Mouse (Mus musculus): ENCODE measurements around the gene Crebrf. TPM values are rescaled to one million over a fixed set of nuclear protein-coding genes. Genes with fewer than 3 reads are reported as not detected.
A peak's percentile ranks its signal among the peaks of the same experiment; 100 is the strongest.

Crebrf gene
- total and polyA plus RNA-seq, 3 experiments, result 5.8 to 8.1 (median 6.8) TPM

GRCm38 (mm10) chr17:26790269-26791214 lies 75.1 kb downstream of the Crebrf start (continued):
- no peak for TF ChIP-seq ELF1 (IDR thresholded peaks at IDR 0.05; ENCODE audit: low read depth, low read length)
- no peak for TF ChIP-seq TBP (conservative IDR thresholded peaks at IDR 0.05; ENCODE audit: low read depth, low read length)
- no peak; the same call in 1 of the 2 replicates for TF ChIP-seq MAX (IDR thresholded peaks at IDR 0.05; ENCODE audit: low read length)
- TF ChIP-seq ZMIZ1 (IDR thresholded peaks at IDR 0.05; ENCODE audit: low read depth, low read length), result peak; percentile 11; the same call in 1 of the 2 replicates
- no peak for TF ChIP-seq ZKSCAN1 (IDR thresholded peaks at IDR 0.05; ENCODE audit: borderline replicate concordance, low read depth, low read length)
- peak; percentile 37; the same call in 1 of the 2 replicates for TF ChIP-seq MYC (IDR thresholded peaks at IDR 0.05; ENCODE audit: low read depth, low read length)

GRCm38 (mm10) chr17:26791580-26791979 lies 76.1 kb downstream of the Crebrf start:
- no peak for TF ChIP-seq USF1 (IDR thresholded peaks at IDR 0.05; ENCODE audit: low read depth, low read length)
- TF ChIP-seq SMC3 (IDR thresholded peaks at IDR 0.05; ENCODE audit: low read depth, low read length), result no peak
- no peak for TF ChIP-seq CHD2 (IDR thresholded peaks at IDR 0.05; ENCODE audit: low read length)
- no peak for TF ChIP-seq UBTF (IDR thresholded peaks at IDR 0.05; ENCODE audit: low read depth, low read length)
- no peak for TF ChIP-seq MAFK (IDR thresholded peaks at IDR 0.05; ENCODE audit: insufficient replicate concordance, low read length)
- TF ChIP-seq MEF2A (IDR thresholded peaks at IDR 0.05; ENCODE audit: borderline replicate concordance, low read depth, low read length), result no peak
- no peak for TF ChIP-seq BHLHE40 (IDR thresholded peaks at IDR 0.05; ENCODE audit: low read depth, low read length)
- no peak for TF ChIP-seq EP300 (IDR thresholded peaks at IDR 0.05; ENCODE audit: low read length)
- no peak for TF ChIP-seq MYC (IDR thresholded peaks at IDR 0.05; ENCODE audit: low read depth, low read length)
- TF ChIP-seq TCF12 (IDR thresholded peaks at IDR 0.05; ENCODE audit: low read depth, low read length), result no peak
- no peak for TF ChIP-seq ELF1 (IDR thresholded peaks at IDR 0.05; ENCODE audit: low read depth, low read length)
- TF ChIP-seq NRF1 (IDR thresholded peaks at IDR 0.05; ENCODE audit: low read depth, low read length), result no peak
- TF ChIP-seq ETS1 (conservative IDR thresholded peaks at IDR 0.05; ENCODE audit: low read depth, low read length), result no peak
- TF ChIP-seq JUND (conservative IDR thresholded peaks at IDR 0.05; ENCODE audit: low read depth, low read length), result no peak
- no peak for TF ChIP-seq TBP (conservative IDR thresholded peaks at IDR 0.05; ENCODE audit: low read depth, low read length)
- no peak for TF ChIP-seq USF2 (conservative IDR thresholded peaks at IDR 0.05; ENCODE audit: low read depth, low read length)
- TF ChIP-seq CHD1 (IDR thresholded peaks at IDR 0.05; ENCODE audit: low read depth, low read length), result no peak
- TF ChIP-seq CTCF (conservative IDR thresholded peaks at IDR 0.05 in 1 of 2, IDR thresholded peaks at IDR 0.05 in 1 of 2; ENCODE audit: low read depth in 2 of 2, low read length in 2 of 2), result no peak
- no peak for TF ChIP-seq HCFC1 (IDR thresholded peaks at IDR 0.05; ENCODE audit: low read depth, low read length)
- Histone ChIP-seq H3K79me2 (replicated peaks; ENCODE audit: control insufficient read depth, extremely low read depth, insufficient read depth, poor library complexity, severe bottlenecking) (no peaks in the 10 kb centered on the region), H3K27ac (ENCODE audit: insufficient read depth, low read depth) (peak overlapping the region; percentile 99), H3K4me2 (ENCODE audit: insufficient read depth, low read depth, poor library complexity, severe bottlenecking) (peak overlapping the region; percentile 69; the same call in 1 of the 2 replicates), H3K27me3 (replicated peaks) (no peaks in the 10 kb centered on the region), H3K4me3 (replicated peaks in 1 of 3; ENCODE audit: low read depth in 2 of 3, low read length in 2 of 3, poor library complexity in 1 of 3) (no peak overlapping the region), H3K4me1 (ENCODE audit: control insufficient read depth in 1 of 2, insufficient read depth in 2 of 2) (peaks cover 46 to 77% of the 10 kb centered on the region in 2 experiments), H3K9me3 (replicated peaks; ENCODE audit: low read length) (no peaks in the 10 kb centered on the region), H3K36me3 (replicated peaks in 1 of 2; ENCODE audit: control insufficient read depth in 1 of 2, insufficient read depth in 1 of 2, low read length in 1 of 2) (peaks cover 31 to 42% of the 10 kb centered on the region in 2 experiments), H3K9ac (ENCODE audit: insufficient read depth, low read depth) (no peak overlapping the region)
- in situ Hi-C loops (cut with MboI; ENCODE audit: low pct_ligation_motif_present, low pct_unique_long_range_greater_than_20kb, low sequenced_read_pairs), result no loop called here
- dilution Hi-C loops (cut with MboI; ENCODE audit: extremely low pct_ligation_motif_present, extremely low pct_unique_long_range_greater_than_20kb, low sequenced_read_pairs), result no loop called here
- DNase-seq (ENCODE audit: extremely low read depth), result no peak

Measured in CH12.LX (cell line).